Mouse (Mus musculus) olfactory bulb, adult 2 months (tissue): ENCODE measurements around the gene Gm17622.

Experiments
- CTCF ChIP-seq: fragments of 200-500 bp; IDR thresholded peaks from 2 replicates; pipeline ENCODE4 v1.5.1; 2012; ENCODE audit warnings: low read depth, mild to moderate bottlenecking, low read length, moderate library complexity; ENCODE audit not compliant: insufficient read depth
- POLR2A ChIP-seq: fragments of 200-500 bp; IDR thresholded peaks from 2 replicates; pipeline ENCODE4 v1.6.1; 2012; ENCODE audit warnings: mild to moderate bottlenecking, low read depth, low read length, moderate library complexity; ENCODE audit not compliant: insufficient read depth

- TF ChIP-seq POLR2A (no peak), CTCF (no peak)
These were observed 41.6 kb downstream of the Gm17622 start for GRCm38 (mm10) chr13:96532176-96532575.
